Mouse (Mus musculus) layer of hippocampus, adult 11-12 months (tissue): ENCODE results near the gene Hapln2.

Experiments
- DNase-seq: peaks from one replicate; pipeline ENCODE4 v3.0.0; 2022; ENCODE audit warnings: low spot score

The Hapln2 gene

GRCm38 (mm10) chr3:87981894-87982835, 45.2 kb downstream of the Hapln2 start:
- DNase-seq, result no peak

- no peak for DNase-seq
These were observed 46.1 kb downstream of the Hapln2 start for GRCm38 (mm10) chr3:87981214-87981760.

GRCm38 (mm10) chr3:87980728-87981127, 46.7 kb downstream of the Hapln2 start:
- DNase-seq, result no peak

DNA sequence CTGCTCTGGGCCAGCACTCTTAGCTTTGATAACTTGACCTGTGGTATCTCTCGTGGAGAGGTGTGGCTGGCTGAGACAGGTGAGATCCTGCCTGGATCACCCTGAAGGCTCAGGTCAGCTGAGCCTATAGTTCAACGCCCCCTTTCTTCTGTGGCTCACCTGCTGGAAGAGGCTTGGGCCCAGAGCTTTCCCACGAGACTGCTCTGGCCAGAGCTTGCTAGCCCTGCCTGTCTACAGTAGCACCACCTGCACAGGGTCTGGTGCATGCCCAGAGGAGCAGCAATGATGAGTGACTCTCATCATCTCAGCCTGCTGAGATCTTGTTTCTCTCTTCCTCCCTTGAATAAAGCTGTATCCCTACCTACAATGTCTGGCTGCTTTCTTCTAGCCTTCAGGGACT, 47.3 kb downstream of the Hapln2 start:
- DNase-seq, result no peak

DNA sequence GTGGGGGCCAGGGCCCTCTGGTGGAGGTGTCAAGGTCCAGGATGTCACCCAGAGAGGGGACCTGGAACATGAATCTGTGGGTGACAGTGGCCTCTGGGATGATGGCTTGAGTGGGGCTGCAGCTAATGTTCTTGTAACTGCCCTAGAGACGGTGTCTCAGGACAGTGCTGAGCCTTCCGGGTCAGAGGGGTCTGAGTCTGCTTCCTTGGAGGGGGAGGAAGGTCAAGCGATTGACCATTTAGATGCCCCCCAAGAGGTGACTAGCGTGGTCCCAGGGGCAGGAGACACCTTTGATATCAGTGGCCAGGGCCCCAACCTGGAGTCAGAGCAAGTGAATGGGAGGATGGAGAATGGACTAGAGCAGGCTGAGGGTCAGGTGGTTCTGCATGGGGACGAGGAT, 47.9 kb downstream of the Hapln2 start:
- DNase-seq, result no peak

DNA sequence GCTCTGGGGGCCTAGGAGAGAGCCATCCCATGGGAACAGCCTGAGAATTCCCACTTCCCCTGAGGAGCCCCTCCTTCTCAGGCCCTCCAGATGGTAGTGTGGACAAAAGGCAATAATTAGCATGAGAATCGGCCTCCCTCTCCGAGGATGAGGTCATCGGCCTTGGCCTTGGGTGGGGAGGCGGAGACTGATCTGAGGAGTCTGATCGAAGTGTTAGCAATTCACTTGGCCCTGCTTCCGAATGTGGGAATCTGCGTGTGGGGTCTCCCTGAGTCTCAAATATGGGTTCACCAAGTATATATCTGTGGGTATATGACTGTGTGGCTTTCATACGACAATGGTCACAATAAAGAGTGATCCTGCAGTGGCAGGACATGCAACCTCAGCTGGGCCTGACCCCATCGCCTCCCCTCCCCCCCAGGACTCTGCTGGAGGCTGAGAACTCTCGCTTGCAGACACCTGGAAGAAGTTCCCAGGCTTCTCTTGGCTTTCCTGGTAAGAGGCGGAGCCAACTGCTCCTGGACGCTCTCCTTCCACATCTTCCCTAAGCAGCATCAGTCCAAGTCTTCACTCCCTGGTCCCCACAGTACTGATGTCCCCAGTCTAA, 52.9 kb downstream of the Hapln2 start:
- DNase-seq, result no peak

GRCm38 (mm10) chr3:87973593-87974380, 53.6 kb downstream of the Hapln2 start:
- no peak for DNase-seq

DNA sequence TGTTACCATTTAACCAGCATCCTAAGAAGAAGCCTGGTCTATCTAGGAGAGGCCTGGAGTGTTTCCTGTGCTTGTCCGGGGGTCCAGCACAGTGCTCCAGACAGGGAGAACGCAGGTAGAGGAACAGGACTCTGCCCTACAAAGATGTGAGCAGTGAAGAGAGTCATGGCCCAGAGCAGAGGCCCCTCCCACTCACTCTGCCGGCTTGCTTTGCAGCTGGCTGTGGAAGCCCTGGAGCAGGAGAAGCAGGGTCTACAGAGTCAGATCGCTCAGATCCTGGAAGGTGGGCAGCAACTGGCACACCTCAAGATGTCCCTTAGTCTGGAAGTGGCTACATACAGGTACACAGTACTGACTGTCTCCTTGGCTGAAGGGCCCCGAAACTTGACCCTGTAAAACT, 54.6 kb downstream of the Hapln2 start:
- DNase-seq, result no peak

GRCm38 (mm10) chr3:87972203-87972664, 55.1 kb downstream of the Hapln2 start:
- DNase-seq, result no peak
